Mouse (Mus musculus) hindbrain, embryonic 10.5 days (tissue): ENCODE measurements around the gene H2-T24. TPM values are rescaled to one million over a fixed set of nuclear protein-coding genes. Genes with fewer than 3 reads are reported as not detected.

Experiments used
- DNase-seq: peaks from one replicate; pipeline ENCODE4 v3.0.0-alpha.2; 2017; ENCODE audit warnings: low spot score
- H3K27ac ChIP-seq: fragments of 300-500 bp; sonication (generic); 2 replicates; pipeline ENCODE4 v1.5.1; 2016; ENCODE audit warnings: mild to moderate bottlenecking, moderate library complexity
- H3K27me3 ChIP-seq: fragments of 300-500 bp; sonication (generic); 2 replicates; pipeline ENCODE4 v1.6.1; 2016; ENCODE audit warnings: mild to moderate bottlenecking; ENCODE audit not compliant: poor library complexity, insufficient read depth, severe bottlenecking
- H3K36me3 ChIP-seq: fragments of 300-500 bp; sonication (generic); 2 replicates; pipeline ENCODE4 v1.6.1; 2016; ENCODE audit warnings: mild to moderate bottlenecking, moderate library complexity
- H3K4me1 ChIP-seq: fragments of 300-500 bp; sonication (generic); replicated peaks from 2 replicates; pipeline ENCODE4 v1.6.1; 2016; ENCODE audit warnings: mild to moderate bottlenecking
- H3K4me3 ChIP-seq: fragments of 300-500 bp; sonication (generic); 2 replicates; pipeline ENCODE4 v1.5.1; 2016; ENCODE audit warnings: mild to moderate bottlenecking, moderate library complexity
- H3K9me3 ChIP-seq: fragments of 300-500 bp; sonication (generic); 2 replicates; pipeline ENCODE4 v1.6.1; 2016; ENCODE audit warnings: mild to moderate bottlenecking, moderate library complexity
- WGBS: fragments of 180-500 bp; shearing (Covaris S2); methylation state at CpG from one replicate; pipeline ENCODE4 v1.1.7; 2016; 5-methylcytosine and 5-hydroxymethylcytosine counted together
- polyA plus RNA-seq: library from polyadenylated mRNA; unstranded; fragments of >200 nt; fragmentation: Nextera tagmentation; extraction: Ambion mirVana; gene quantifications from 2 replicates; pipeline ENCODE4 v1.2.1, GENCODE M21; 2016

H2-T24 gene
- polyA plus RNA-seq, 1 experiment from 2014 or later = 4.3 TPM

DNA sequence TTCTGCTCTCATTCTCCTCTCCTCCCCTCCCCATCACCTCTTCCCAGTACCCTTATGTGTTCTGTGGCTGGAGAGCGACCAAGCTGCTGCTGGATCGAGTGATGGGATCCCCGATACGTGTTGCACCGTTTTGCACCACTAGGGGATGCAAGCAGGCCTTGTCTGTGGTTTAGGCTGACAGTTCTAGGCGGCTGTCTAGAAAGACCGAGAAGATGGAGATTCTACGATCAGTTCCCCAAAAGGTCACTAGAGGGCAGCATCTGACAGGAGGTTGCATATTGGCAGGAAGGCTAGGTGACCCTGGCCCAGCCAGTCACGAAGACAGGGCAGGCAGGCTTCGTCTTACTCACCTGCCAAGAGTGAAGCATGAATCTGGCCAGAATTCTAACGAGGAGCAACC, 23.4 kb downstream of the H2-T24 start:
- H3K27ac ChIP-seq = no peak overlapping the region
- DNase-seq = peak; percentile 93
- 6% methylated on average over 11 of the region's 11 CpGs for WGBS
- peaks cover 18% of the 10 kb centered on the region for H3K4me1 ChIP-seq
- H3K27me3 ChIP-seq = no peaks in the 10 kb centered on the region
- H3K9me3 ChIP-seq = peaks cover 3% of the 10 kb centered on the region; the same call in 1 of the 2 replicates
- no peak overlapping the region for H3K4me3 ChIP-seq
- peaks cover 3% of the 10 kb centered on the region; the same call in 1 of the 2 replicates for H3K36me3 ChIP-seq

DNA sequence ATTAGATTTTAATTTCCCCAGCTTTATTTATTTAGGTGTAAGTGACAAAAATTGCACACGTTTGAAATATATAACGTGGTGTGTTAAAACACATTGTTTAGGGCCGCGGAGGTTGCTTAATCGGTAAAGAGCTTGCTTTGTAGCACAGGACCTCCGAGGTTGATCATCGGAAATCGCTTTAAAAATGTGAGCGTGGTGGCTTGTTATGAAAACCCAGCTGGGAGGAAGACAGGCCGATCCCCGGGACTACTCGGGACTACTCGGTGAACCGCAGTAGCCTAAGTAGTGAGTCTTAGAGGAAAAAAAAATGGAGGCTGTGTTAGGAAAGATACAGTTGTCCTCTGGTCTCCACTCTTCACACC, 25.5 kb downstream of the H2-T24 start:
- Histone ChIP-seq H3K27me3 (no peaks in the 10 kb centered on the region), H3K4me3 (peak overlapping the region; percentile 63), H3K9me3 (no peaks in the 10 kb centered on the region), H3K4me1 (peaks cover 18% of the 10 kb centered on the region), H3K27ac (peak overlapping the region; percentile 81), H3K36me3 (peaks cover 2% of the 10 kb centered on the region)
- 5% methylated on average over 14 of the region's 14 CpGs for WGBS
- DNase-seq = peak; percentile 20

DNA sequence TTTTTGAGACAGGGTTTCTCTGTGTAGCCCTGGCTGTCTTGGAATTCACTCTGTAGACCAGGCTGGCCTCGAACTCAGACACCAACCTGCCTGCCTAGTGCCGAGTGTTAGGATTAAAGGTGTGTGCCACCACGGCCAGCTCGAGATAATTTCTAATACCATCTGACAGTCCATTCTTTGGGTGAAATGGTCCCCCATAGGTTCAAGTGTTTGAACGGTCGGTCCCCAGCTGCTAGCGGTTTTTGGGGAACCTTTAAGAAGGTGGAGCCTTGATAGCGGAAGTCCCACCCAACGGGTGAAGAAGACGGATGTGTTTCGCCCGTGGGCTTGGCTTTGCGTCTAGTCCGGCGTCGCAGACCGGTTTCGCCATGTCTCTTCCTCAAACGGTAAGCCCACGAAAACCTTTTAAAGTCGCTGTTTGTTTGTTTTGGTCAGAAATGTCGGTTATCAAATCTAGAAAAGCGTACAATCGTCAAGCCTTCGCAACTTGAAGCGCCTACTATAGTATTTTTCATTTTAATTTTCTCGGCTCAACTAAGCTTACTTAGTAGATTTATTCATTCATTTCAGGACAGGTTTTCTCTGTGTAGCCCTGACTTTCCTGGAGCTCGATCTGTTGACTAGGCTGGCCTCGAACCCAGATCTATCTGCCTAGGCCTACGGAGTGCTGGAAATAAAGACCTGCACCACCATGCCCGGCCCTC, 26.0 kb downstream of the H2-T24 start:
- no peaks in the 10 kb centered on the region for H3K27me3 ChIP-seq
- WGBS = 4% methylated on average over 31 of the region's 31 CpGs
- H3K4me3 ChIP-seq = peak overlapping the region; percentile 63
- peak; percentile 76 for DNase-seq
- H3K36me3 ChIP-seq = peaks cover 8% of the 10 kb centered on the region
- H3K4me1 ChIP-seq = peaks cover 18% of the 10 kb centered on the region
- H3K9me3 ChIP-seq = no peaks in the 10 kb centered on the region
- peak overlapping the region; percentile 81 for H3K27ac ChIP-seq

- Histone ChIP-seq H3K4me1 (peaks cover 18% of the 10 kb centered on the region), H3K27ac (no peak overlapping the region), H3K9me3 (no peaks in the 10 kb centered on the region), H3K27me3 (no peaks in the 10 kb centered on the region), H3K36me3 (peaks cover 14% of the 10 kb centered on the region), H3K4me3 (peak overlapping the region; percentile 39; the same call in 1 of the 2 replicates)
- WGBS = 7% methylated on average over 17 of the region's 17 CpGs
- peak; percentile 87 for DNase-seq
Measured at GRCm38 (mm10) chr17:35993675-35994074, 26.7 kb downstream of the H2-T24 start.

GRCm38 (mm10) chr17:35991781-35992180, 28.6 kb downstream of the H2-T24 start:
- Histone ChIP-seq H3K36me3 (peaks cover 33% of the 10 kb centered on the region), H3K4me1 (peaks cover 15% of the 10 kb centered on the region), H3K4me3 (no peak overlapping the region), H3K27me3 (no peaks in the 10 kb centered on the region), H3K27ac (no peak overlapping the region), H3K9me3 (no peaks in the 10 kb centered on the region)
- no peak for DNase-seq
- 52% methylated on average over 10 of the region's 10 CpGs for WGBS

DNA sequence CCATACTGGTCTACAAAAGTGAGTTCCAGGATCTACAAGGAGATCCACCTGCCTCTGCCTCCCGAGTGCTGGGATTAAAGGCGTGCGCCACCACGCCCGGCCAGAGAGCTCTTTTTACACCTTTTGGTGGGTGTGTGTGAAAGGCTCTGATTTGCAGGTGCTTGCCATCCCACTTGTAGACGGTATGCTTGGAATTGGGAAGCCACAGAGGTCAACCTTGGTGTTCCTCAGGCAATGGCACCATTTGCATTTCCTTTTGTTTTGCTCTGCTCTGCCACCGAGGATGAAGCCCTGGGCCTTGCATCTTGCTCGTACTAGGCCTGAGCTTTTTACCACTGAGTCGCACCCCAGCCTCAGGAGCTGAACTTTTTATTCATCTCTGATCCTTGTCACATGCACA, 38.6 kb downstream of the H2-T24 start:
- Histone ChIP-seq H3K27ac (no peak overlapping the region), H3K4me3 (no peak overlapping the region), H3K27me3 (no peaks in the 10 kb centered on the region), H3K9me3 (no peaks in the 10 kb centered on the region), H3K4me1 (peaks cover 26% of the 10 kb centered on the region), H3K36me3 (peaks cover 56% of the 10 kb centered on the region)
- no peak for DNase-seq
- WGBS = 90% methylated on average over 9 of the region's 9 CpGs

DNA sequence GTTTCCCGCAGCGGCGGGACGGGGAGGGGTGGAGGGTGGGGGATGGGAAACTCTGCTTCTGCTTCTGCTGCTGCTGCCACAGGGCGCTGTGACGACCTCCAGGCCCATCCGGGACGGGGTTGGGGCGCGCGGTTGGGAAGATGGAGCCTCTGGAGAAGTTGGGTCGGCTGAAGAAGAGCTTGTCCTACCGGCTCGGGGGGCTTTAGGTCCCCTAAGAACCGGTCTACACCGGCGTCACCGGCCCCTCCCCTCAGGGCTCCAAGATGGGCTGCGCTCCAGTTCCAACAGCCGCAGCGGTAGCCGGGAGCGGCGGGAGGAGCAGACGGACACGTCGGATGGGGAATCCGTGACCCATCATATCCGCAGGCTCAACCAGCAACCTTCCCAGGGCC, 40.0 kb downstream of the H2-T24 start:
- no peaks in the 10 kb centered on the region for H3K9me3 ChIP-seq
- H3K4me1 ChIP-seq = peaks cover 26% of the 10 kb centered on the region
- peak overlapping the region; percentile 90 for H3K27ac ChIP-seq
- DNase-seq = peak; percentile 65
- H3K36me3 ChIP-seq = peaks cover 55% of the 10 kb centered on the region
- H3K27me3 ChIP-seq = no peaks in the 10 kb centered on the region
- 0% methylated on average over 29 of the region's 29 CpGs for WGBS
- peak overlapping the region; percentile 87 for H3K4me3 ChIP-seq

DNA sequence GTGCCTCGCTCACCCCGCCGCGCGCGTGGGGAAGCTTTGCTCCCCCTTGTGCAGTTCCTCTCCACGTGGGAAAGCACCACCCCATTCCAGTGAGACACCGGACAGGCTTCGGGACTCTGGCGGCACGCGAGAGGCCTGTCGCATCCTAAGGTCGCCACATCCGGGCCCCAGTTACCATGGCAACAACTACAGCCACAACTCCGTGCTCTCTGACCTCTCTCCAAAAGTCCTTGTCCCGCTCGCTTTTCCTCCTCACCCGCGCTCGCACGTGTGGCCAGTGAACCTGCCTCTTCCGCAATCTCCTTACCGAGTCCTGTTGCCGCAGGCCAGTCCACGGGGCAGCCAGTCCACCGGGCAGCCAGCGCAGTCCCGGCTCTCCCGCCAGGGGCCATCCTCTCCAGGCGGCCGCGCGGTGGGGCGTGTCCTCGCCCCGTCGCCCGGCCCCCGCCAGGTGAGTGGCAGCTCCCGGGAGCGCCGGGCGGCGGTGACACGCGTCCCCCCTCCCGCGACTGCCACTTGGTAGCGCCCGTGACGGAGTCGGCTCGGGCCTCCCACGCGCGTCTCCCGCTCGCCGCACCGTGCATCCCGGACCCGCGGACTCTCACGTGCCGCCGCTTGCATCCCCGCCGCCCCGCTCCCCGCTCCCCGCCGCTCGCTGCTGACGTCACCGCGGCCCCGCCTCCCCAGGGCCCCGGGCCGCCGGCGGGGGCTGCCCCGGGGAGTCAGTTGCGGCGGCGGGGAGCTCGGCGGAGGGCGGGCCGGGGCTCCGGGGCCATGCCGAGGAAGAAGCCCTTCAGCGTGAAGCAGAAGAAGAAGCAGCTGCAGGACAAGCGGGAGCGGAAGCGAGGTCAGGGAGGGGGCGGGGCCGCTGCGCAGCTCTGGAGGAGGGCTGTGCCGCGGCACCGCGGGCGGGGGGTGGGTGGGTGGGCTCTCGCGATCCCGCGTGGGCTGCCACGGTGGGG, 40.7 kb downstream of the H2-T24 start, which contains the start of the genes Gnl1 and Prr3:
TSS of gene Gnl1 (plus strand) at position 451 of the 962 bp plus-strand sequence.
TSS of gene Prr3 (minus strand) at position 836 of the 962 bp plus-strand sequence.
- H3K36me3 ChIP-seq = peaks cover 54% of the 10 kb centered on the region
- H3K27me3 ChIP-seq = no peaks in the 10 kb centered on the region
- peak within 1 kb of the TSS; percentile 90 for H3K27ac ChIP-seq
- DNase-seq = peak; percentile 95
- no peaks in the 10 kb centered on the region for H3K9me3 ChIP-seq
- peak within 1 kb of the TSS; percentile 87 for H3K4me3 ChIP-seq
- H3K4me1 ChIP-seq = peaks cover 26% of the 10 kb centered on the region
- WGBS = under 1% methylated on average over 102 of the region's 109 CpGs

GRCm38 (mm10) chr17:35978811-35979400, 41.5 kb downstream of the H2-T24 start:
- peaks cover 26% of the 10 kb centered on the region for H3K4me1 ChIP-seq
- no peaks in the 10 kb centered on the region for H3K9me3 ChIP-seq
- no peaks in the 10 kb centered on the region for H3K27me3 ChIP-seq
- under 1% methylated on average over 41 of the region's 41 CpGs for WGBS
- H3K27ac ChIP-seq = peak overlapping the region; percentile 90
- peak overlapping the region; percentile 87 for H3K4me3 ChIP-seq
- DNase-seq = peak; percentile 92
- H3K36me3 ChIP-seq = peaks cover 57% of the 10 kb centered on the region

DNA sequence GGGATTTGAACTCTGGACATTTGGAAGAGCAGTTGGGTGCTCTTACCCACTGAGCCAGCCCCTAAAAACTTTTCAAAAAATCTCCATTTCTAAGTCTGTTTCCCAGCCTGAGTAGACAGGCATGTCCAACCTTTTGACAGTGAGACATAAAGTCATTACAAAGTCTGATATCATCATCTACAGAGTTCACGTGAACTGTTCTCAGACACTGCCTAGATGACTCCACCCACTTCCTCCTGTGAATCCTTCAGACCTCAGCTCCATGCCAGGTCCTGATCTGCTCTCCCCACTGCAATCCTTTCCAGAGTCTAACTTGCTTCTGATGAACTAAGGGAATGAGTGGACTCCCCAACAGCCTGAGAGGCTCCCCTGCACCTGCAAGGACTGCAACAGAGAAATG, 48.2 kb downstream of the H2-T24 start:
- H3K4me1 ChIP-seq = peaks cover 21% of the 10 kb centered on the region
- no peak overlapping the region for H3K27ac ChIP-seq
- no peak for DNase-seq
- WGBS = 77% methylated on average over 1 of the region's 1 CpGs
- no peaks in the 10 kb centered on the region for H3K9me3 ChIP-seq
- H3K4me3 ChIP-seq = no peak overlapping the region
- peaks cover 54% of the 10 kb centered on the region for H3K36me3 ChIP-seq
- no peaks in the 10 kb centered on the region for H3K27me3 ChIP-seq

- H3K27ac ChIP-seq = peak within 1 kb of the TSS; percentile 89
- peak within 1 kb of the TSS; percentile 93 for H3K4me3 ChIP-seq
- peaks cover 54% of the 10 kb centered on the region for H3K36me3 ChIP-seq
Measured at GRCm38 (mm10) chr17:35969418-35970389, 50.7 kb downstream of the H2-T24 start, which contains the start of gene Abcf1. TSS of gene Abcf1 (minus strand) at chr17:35969761.

More at GRCm38 (mm10) chr17:35969418-35970389, 50.7 kb downstream of the H2-T24 start, which contains the start of gene Abcf1:
- peak; percentile 99 for DNase-seq
- Histone ChIP-seq H3K9me3 (no peaks in the 10 kb centered on the region), H3K27me3 (no peaks in the 10 kb centered on the region), H3K4me1 (peaks cover 21% of the 10 kb centered on the region)
- under 1% methylated on average over 68 of the region's 68 CpGs for WGBS
